Mouse (Mus musculus): ENCODE measurements around the gene Olfr710. TPM values are rescaled to one million over a fixed set of nuclear protein-coding genes. Genes with fewer than 3 reads are reported as not detected.
"Not testable (repeated sequence)": the region's sequence is repeated elsewhere in the genome, so short reads cannot be mapped to it uniquely, and the experiment has no call there.

Olfr710 gene
- not detected for polyA plus RNA-seq (2017; shearing (Covaris generic))

DNA sequence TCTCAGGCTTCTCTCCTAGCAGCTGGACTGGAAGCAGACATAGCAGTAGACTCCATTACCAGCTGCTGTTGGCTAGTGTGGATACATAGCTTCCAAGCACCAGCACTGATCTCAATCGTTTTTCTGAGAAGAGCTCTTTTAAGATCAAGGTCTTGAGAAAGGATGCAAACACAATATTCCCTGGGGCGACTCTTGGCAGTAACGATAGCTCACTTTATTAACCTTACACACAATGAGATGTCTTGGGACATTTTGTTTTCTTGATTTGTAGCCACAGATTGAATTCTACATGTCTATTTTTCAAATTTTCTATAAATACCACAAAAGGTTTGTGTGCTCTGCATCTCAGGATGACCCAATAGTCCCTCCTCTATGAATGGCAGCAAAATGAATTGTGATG, at the start of gene Olfr710:
TSS of gene Olfr710 (minus strand) at position 101 of the 400 bp plus-strand sequence.
- no peak for ATAC-seq

DNA sequence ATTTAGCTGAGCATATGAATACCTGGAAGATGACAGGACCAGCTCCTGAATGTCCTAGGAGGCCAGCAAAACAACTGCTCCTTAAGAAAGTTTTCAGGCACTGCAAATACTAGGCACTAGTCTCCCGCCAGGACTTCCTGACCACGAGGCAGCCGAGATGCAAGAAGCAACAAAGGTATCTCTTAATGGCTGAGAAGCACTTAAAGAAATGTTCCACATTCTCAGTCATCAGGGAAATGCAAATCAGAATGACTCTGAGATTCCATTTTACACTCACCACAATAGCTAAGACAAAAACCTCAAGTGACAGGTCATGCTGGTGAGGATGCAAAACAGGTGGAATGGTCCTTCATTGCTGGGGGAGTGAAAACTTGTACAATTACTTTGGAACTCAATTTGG, 37.1 kb upstream of the Olfr710 start:
- ATAC-seq: no peak

GRCm38 (mm10) chr7:106975353-106975752, 27.2 kb upstream of the Olfr710 start, which contains the start of gene Olfr711:
Gene Olfr711 (minus strand): TSS chr7:106975453.
- no peak for ATAC-seq

DNA sequence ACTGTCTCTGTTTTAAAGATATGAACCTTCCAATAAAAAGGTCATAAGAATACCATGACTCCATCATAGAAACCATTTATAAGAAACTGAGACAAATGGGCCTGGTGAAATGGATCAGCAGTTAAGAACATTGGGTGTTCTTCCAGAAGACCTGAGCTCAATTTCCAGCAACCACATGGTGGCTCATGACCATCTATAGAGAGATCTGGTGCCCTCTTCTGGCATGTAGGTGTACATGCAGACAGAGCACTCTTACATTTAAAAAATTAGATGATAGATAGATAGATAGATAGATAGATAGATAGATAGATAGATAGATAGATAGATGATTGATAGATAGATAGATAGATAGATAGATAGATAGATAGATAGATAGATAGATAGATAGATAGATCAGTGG, 19.4 kb upstream of the Olfr710 start:
- not testable (repeated sequence) for ATAC-seq

DNA sequence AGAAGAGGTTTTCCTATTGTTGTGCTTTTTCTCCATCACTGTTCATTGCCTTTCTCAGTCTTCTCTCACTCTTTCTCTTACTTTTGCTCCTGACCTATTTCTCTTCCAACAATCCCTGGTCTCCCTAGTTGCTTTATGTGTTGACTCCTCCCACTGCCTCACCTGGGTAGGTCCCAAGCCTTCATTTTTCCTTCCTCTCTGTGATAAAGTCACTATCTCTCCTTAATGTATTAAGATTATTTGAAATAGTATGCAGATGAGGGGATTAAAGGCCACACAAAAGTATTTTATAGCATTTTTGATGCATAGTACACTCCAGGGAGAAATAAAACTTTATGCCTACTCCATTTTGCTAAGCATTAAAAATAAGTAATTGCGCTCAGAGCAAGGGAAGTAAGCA, 15.7 kb upstream of the Olfr710 start, which contains the start of gene Olfr6:
TSS of gene Olfr6 (minus strand) at position 101 of the 400 bp plus-strand sequence.
- ATAC-seq: no peak

GRCm38 (mm10) chr7:106932119-106932518, 16.0 kb downstream of the Olfr710 start, which contains the start of gene Olfr709-ps1:
Gene Olfr709-ps1 (minus strand): TSS chr7:106932219.
- ATAC-seq: no peak

GRCm38 (mm10) chr7:106920961-106921360, 27.2 kb downstream of the Olfr710 start:
- not testable (repeated sequence) for ATAC-seq

- ATAC-seq: no peak
Measured at GRCm38 (mm10) chr7:106907676-106908075, 40.4 kb downstream of the Olfr710 start, which contains the start of gene Olfr1532-ps1. Gene Olfr1532-ps1 (plus strand): TSS chr7:106908001.

DNA sequence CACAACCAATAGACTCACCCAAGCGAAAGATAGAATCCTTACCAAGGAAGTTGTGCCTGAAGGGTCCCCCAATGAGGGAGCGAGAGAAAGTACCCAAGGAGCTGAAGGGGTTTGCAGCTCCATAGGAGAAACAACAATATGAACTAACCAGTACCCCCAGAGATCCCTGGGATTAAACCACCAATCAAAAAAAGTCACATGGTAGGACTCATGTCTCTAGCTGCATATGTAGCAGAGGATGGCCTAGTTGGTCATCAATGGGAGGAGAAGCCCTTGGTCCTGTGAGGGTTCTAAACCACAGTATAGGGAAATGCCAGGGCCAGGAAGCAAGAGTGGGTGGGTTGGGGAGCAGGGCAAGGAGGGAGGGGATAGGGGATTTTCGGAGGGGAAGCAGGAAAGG, 47.0 kb downstream of the Olfr710 start, which contains the start of gene Olfr707:
TSS of gene Olfr707 (minus strand) at position 101 of the 400 bp plus-strand sequence.
- ATAC-seq: not testable (repeated sequence)

Other genes with a start within 250 kb of the Olfr710 start
- gene Olfr695, start 231.9 kb downstream of the Olfr710 start, polyA plus RNA-seq (2017; shearing (Covaris generic)): not detected
- not detected for gene Olfr697, start 205.9 kb downstream of the Olfr710 start, polyA plus RNA-seq (2017; shearing (Covaris generic))
- under 1 TPM in 1 of 2 experiments, not detected in 1; 0.23 TPM for gene Olfr698, start 192.9 kb downstream of the Olfr710 start, polyA plus RNA-seq (2017; shearing (Covaris generic))
- gene Olfr699, start 155.1 kb downstream of the Olfr710 start, polyA plus RNA-seq (2017; shearing (Covaris generic)): not detected
- not detected for gene Olfr700, start 139.5 kb downstream of the Olfr710 start, polyA plus RNA-seq (2017; shearing (Covaris generic))
- not detected for gene Olfr701, start 134.2 kb downstream of the Olfr710 start, polyA plus RNA-seq (2017; shearing (Covaris generic))
- not detected for gene Olfr702, start 114.4 kb downstream of the Olfr710 start, polyA plus RNA-seq (2017; shearing (Covaris generic))
- gene Olfr703, start 105.0 kb downstream of the Olfr710 start, polyA plus RNA-seq (2017; shearing (Covaris generic)): not detected
- not detected for gene Olfr704, start 85.1 kb downstream of the Olfr710 start, polyA plus RNA-seq (2017; shearing (Covaris generic))
- gene Olfr705, start 71.4 kb downstream of the Olfr710 start, polyA plus RNA-seq (2017; shearing (Covaris generic)): not detected
- gene Olfr706, start 60.1 kb downstream of the Olfr710 start, polyA plus RNA-seq (2017; shearing (Covaris generic)): not detected
- gene Olfr707, start 47.1 kb downstream of the Olfr710 start, polyA plus RNA-seq (2017; shearing (Covaris generic)): not detected
- gene Olfr1532-ps1, start 40.3 kb downstream of the Olfr710 start, polyA plus RNA-seq (2017; shearing (Covaris generic)): not detected
- not detected for gene Olfr709-ps1, start 16.1 kb downstream of the Olfr710 start, polyA plus RNA-seq (2017; shearing (Covaris generic))
- gene Olfr6, start 15.6 kb upstream of the Olfr710 start, polyA plus RNA-seq (2017; shearing (Covaris generic)): not detected
- under 1 TPM in 1 of 2 experiments, not detected in 1; 0.09 TPM for gene Olfr711, start 27.1 kb upstream of the Olfr710 start, polyA plus RNA-seq (2017; shearing (Covaris generic))
- under 1 TPM in 1 of 2 experiments, not detected in 1; 0.07 TPM for gene Olfr2, start 57.8 kb upstream of the Olfr710 start, polyA plus RNA-seq (2017; shearing (Covaris generic))
- gene Olfr713, start 82.9 kb upstream of the Olfr710 start, polyA plus RNA-seq (2017; shearing (Covaris generic)): not detected
- not detected for gene Olfr714, start 122.7 kb upstream of the Olfr710 start, polyA plus RNA-seq (2017; shearing (Covaris generic))
- gene Olfr17, start 144.9 kb upstream of the Olfr710 start, polyA plus RNA-seq (2017; shearing (Covaris generic)): not detected
- under 1 TPM in 1 of 2 experiments, not detected in 1; 0.16 TPM for gene Olfr715b, start 162.1 kb upstream of the Olfr710 start, polyA plus RNA-seq (2017; shearing (Covaris generic))
- not detected for gene Olfr715, start 182.8 kb upstream of the Olfr710 start, polyA plus RNA-seq (2017; shearing (Covaris generic))
- gene Olfr716, start 190.0 kb upstream of the Olfr710 start, polyA plus RNA-seq (2017; shearing (Covaris generic)): not detected
- not detected for gene Nlrp14, start 218.7 kb upstream of the Olfr710 start, polyA plus RNA-seq (2017; shearing (Covaris generic))

Measured in CD4-positive, CD25-positive, alpha-beta regulatory T cell, adult 4 months (primary cell).